Mouse (Mus musculus) myocyte (in vitro differentiated cells): Measurements from ENCODE around the gene Ly6g6f. TPM values are rescaled to one million over a fixed set of nuclear protein-coding genes. Genes with fewer than 3 reads are reported as not detected.
A peak's percentile ranks its signal among the peaks of the same experiment; 100 is the strongest.

ENCODE experiments used
- H3K27me3 ChIP-seq: one replicate; pipeline ENCODE4 v1.6.1; 2011; ENCODE audit not compliant: control insufficient read depth, insufficient read depth, insufficient read length
- H3K36me3 ChIP-seq: one replicate; pipeline ENCODE4 v1.6.1; 2011; ENCODE audit not compliant: control insufficient read depth, insufficient read depth
- H3K4me2 ChIP-seq: one replicate; pipeline ENCODE4 v1.6.1; 2011; ENCODE audit warnings: low read depth, control low read depth
- H3K4me3 ChIP-seq: one replicate; pipeline ENCODE4 v1.5.1; 2011; ENCODE audit warnings: mild to moderate bottlenecking, control low read depth, moderate library complexity
- H3K79me2 ChIP-seq: one replicate; pipeline ENCODE4 v1.6.1; 2011; ENCODE audit not compliant: control insufficient read depth, insufficient read depth
- H3ac ChIP-seq: one replicate; pipeline ENCODE4 v1.6.1; 2011; ENCODE audit not compliant: control insufficient read depth, insufficient read length
- CEBPB ChIP-seq: IDR thresholded peaks from 2 replicates; pipeline ENCODE4 v1.6.1; 2011; ENCODE audit warnings: mild to moderate bottlenecking, moderate library complexity; ENCODE audit not compliant: poor library complexity, insufficient read depth, severe bottlenecking
- E2F4 ChIP-seq: IDR thresholded peaks from one replicate; pipeline ENCODE4 v1.6.1; 2011; ENCODE audit warnings: mild to moderate bottlenecking, control low read depth, moderate library complexity; ENCODE audit not compliant: insufficient read depth
- MAX ChIP-seq: IDR thresholded peaks from one replicate; pipeline ENCODE4 v1.6.1; 2011; ENCODE audit warnings: low read depth, mild to moderate bottlenecking, control low read depth
- MYOD1 ChIP-seq, 3 experiments: IDR thresholded peaks; one replicate each; pipeline ENCODE4 v1.6.1; 2011; ENCODE audit warnings: control low read depth in 2 of 3, low read depth in 2 of 3, mild to moderate bottlenecking in 2 of 3, moderate library complexity in 1 of 3; ENCODE audit not compliant: insufficient read length in 2 of 3, control insufficient read depth in 1 of 3
- MYOG ChIP-seq, 3 experiments: IDR thresholded peaks; one replicate each; pipeline ENCODE4 v1.6.1; 2011; ENCODE audit warnings: control low read depth in 2 of 3, low read depth in 2 of 3, mild to moderate bottlenecking in 2 of 3; ENCODE audit not compliant: insufficient read length in 2 of 3, control insufficient read depth in 1 of 3, insufficient read depth in 1 of 3
- POLR2A ChIP-seq: IDR thresholded peaks from one replicate; pipeline ENCODE4 v1.6.1; 2011; ENCODE audit warnings: low read depth, mild to moderate bottlenecking, control low read depth, moderate library complexity; ENCODE audit not compliant: insufficient read length
- POLR2AphosphoS2 ChIP-seq: IDR thresholded peaks from one replicate; pipeline ENCODE4 v1.6.1; 2011; ENCODE audit warnings: low read depth, control low read depth; ENCODE audit not compliant: insufficient read length
- REST ChIP-seq: IDR thresholded peaks from one replicate; pipeline ENCODE4 v1.6.1; 2011; ENCODE audit warnings: mild to moderate bottlenecking, control low read depth, moderate library complexity; ENCODE audit not compliant: insufficient read depth, insufficient read length
- SRF ChIP-seq: IDR thresholded peaks from one replicate; pipeline ENCODE4 v1.6.1; 2011; ENCODE audit warnings: low read depth; ENCODE audit not compliant: control insufficient read depth, insufficient read length
- TCF12 ChIP-seq: IDR thresholded peaks from one replicate; pipeline ENCODE4 v1.6.1; 2011; ENCODE audit warnings: mild to moderate bottlenecking, control low read depth; ENCODE audit not compliant: poor library complexity, insufficient read depth, severe bottlenecking
- TCF3 ChIP-seq: IDR thresholded peaks from one replicate; pipeline ENCODE4 v1.6.1; 2011; ENCODE audit warnings: low read depth, control low read depth; ENCODE audit not compliant: insufficient read length
- USF1 ChIP-seq: IDR thresholded peaks from one replicate; pipeline ENCODE4 v1.6.1; 2011; ENCODE audit warnings: low read depth, mild to moderate bottlenecking, control low read depth, moderate library complexity
- polyA plus RNA-seq: library from polyadenylated mRNA; unstranded; fragments of >200 nt; fragmentation: generic; extraction: Trizol; gene quantifications from one replicate; pipeline ENCODE4 v1.2.1, GENCODE M21; 2012; ENCODE audit warnings: missing spikeins

The Ly6g6f gene
- polyA plus RNA-seq, 1 experiment, result not detected

DNA sequence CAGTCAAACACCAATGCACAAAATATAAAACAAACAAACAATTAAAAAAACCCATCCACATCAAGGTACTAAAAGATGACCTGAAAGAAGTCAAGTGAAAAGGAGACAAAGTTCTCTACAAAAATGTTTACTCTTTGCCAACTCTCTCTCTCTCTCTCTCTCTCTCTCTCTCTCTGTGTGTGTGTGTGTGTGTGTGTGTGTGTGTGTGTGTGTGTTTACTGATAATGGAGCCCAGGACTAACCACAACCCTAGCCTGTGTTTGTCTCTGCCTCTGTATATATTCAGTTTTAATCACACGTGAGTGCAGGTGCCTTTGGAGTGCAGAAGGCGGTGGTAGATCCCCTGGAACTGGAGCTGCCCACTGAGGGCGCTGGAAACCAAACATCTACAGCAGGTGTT lies 28.3 kb downstream of the Ly6g6f start:
- Histone ChIP-seq H3K4me2 (no peak overlapping the region), H3ac (no peak overlapping the region), H3K4me3 (no peak overlapping the region), H3K27me3 (no peaks in the 10 kb centered on the region), H3K36me3 (peaks cover 47% of the 10 kb centered on the region), H3K79me2 (peaks cover 32% of the 10 kb centered on the region)
- TF ChIP-seq TCF3 (no peak), E2F4 (no peak), MAX (no peak), CEBPB (no peak), SRF (no peak), MYOD1 (IDR thresholded peaks at IDR 0.05; ENCODE audit: control insufficient read depth in 1 of 3, insufficient read length in 2 of 3, low read depth in 2 of 3) (no peak), MYOG (IDR thresholded peaks at IDR 0.05; ENCODE audit: control insufficient read depth in 1 of 3, insufficient read depth in 1 of 3, insufficient read length in 2 of 3, low read depth in 2 of 3) (no peak), USF1 (no peak), TCF12 (no peak), POLR2AphosphoS2 (no peak)

DNA sequence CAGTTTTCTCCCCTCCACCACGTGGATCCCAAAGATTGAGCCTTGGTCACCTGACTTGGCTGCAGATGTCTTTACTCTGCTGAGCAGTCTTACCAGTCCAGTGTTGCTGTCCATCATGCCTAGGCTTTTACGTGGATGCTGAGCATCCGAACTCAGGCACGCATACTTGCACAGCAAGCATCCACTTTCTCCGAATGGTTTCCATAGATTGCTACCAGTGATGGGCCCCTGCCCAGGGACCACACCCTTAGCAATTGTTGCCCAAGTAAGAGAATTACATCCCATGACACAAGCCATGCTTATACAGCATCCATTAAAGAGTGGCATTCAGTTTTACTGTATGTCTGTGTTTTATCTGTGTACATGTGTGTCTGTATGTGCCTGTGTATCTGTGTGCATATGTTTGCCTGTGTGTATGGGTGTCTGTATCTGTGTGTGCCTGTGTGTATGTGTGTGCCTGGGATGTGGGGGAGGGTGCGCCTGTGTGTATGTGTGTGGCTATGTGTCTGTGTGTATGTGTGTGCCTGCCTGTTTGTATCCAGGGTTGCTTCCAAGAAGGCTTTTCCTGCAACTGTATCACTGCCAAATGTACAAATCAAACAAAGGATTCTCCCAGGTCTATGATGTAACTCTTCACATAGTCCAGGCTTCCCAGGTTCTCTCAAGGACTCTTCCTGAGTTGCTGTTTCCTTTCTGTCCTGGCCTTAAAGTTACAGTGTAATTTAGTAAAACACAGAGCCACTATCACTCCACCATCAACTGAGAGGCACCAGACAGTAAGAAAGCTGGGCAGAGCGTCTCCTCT lies 29.5 kb downstream of the Ly6g6f start:
- H3K4me3 ChIP-seq, result no peak overlapping the region
- no peaks in the 10 kb centered on the region for H3K27me3 ChIP-seq
- no peak for TF ChIP-seq TCF3
- TF ChIP-seq POLR2A, result peak; percentile 5
- H3ac ChIP-seq, result no peak overlapping the region
- peaks cover 42% of the 10 kb centered on the region for H3K79me2 ChIP-seq
- H3K4me2 ChIP-seq, result no peak overlapping the region
- H3K36me3 ChIP-seq, result peaks cover 48% of the 10 kb centered on the region

DNA sequence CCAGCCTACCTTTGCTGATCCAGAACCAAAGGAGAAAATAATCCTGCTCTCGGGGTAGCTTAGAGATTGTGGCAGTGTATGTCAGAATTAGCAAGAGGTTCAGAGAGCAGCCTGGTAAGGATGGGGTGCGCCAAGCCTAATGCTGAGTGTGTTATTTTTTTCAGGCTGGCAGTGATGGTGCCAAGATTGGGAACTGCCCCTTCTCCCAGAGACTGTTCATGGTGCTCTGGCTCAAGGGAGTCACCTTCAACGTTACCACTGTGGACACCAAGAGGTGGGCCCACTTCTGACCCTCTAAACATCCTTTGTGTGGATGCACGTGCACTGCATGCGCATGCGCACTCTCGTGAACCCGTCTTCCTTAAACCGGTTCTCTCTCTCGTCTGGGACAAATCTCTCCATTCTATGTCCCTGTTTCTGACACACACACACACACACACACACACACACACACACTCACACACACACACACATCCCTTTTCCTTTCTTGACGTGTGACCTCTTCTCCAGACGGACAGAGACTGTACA lies 33.1 kb downstream of the Ly6g6f start:
- Histone ChIP-seq H3K27me3 (no peaks in the 10 kb centered on the region), H3K36me3 (peaks cover 37% of the 10 kb centered on the region), H3K79me2 (peaks cover 47% of the 10 kb centered on the region), H3K4me3 (peak overlapping the region; percentile 96), H3K4me2 (peak overlapping the region; percentile 86), H3ac (peak overlapping the region; percentile 1)
- TF ChIP-seq MAX (no peak), POLR2A (no peak), TCF3 (no peak), TCF12 (no peak), SRF (no peak), MYOD1 (IDR thresholded peaks at IDR 0.05; ENCODE audit: control insufficient read depth in 1 of 3, insufficient read length in 2 of 3, low read depth in 2 of 3) (no peak), POLR2AphosphoS2 (no peak), E2F4 (no peak), REST (no peak), USF1 (no peak), MYOG (IDR thresholded peaks at IDR 0.05; ENCODE audit: control insufficient read depth in 1 of 3, insufficient read depth in 1 of 3, insufficient read length in 2 of 3, low read depth in 2 of 3) (no peak), CEBPB (no peak)

DNA sequence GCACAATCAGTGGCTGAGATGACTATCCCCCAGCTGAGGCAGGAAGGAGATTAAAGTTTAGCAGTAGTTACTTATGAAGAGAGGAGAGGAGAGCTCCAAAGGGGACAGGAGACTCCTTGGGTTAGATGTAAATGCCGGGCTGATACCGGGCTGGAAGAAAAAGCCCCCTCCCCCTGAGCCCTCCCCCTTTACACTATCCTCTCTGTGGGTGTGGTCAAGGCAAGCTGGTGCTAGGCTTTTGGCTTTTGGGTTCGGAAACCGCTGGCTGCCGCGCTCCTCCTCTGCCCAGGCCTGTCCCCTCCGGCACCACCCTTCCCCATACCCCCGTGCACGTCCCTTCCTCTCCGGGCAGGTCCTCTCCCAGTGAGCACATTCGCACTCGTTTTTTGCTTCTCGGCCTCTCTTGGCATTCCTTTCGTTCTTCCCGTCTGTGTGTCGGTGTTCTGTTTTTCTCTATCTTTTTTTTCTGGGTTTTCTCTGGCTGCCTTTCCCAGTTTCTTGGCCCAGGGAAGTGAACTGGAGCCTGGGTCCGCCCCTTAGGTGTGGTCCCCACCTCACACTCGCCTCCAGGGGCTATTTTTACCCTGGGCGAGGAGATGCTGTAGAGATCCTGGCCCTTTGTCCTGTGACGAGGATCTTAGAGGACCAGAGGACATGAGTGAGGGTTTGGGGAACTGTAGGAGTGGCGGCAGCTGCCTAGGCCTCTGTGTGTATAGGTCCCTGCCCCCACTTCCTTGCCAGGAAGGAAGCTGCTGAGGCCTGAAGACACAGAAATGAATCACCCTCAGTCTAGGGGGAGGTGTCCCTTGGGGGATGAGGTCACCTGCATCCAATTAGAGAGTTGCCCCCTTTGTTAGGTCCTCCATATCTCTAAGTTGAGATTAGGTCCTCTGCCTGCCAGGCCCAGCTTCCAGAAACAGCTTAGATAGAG lies 34.0 kb downstream of the Ly6g6f start:
- peak overlapping the region; percentile 86 for H3K4me2 ChIP-seq
- H3K36me3 ChIP-seq, result peaks cover 37% of the 10 kb centered on the region
- TF ChIP-seq MYOD1 (IDR thresholded peaks at IDR 0.05; ENCODE audit: control insufficient read depth in 1 of 3, insufficient read length in 2 of 3, low read depth in 2 of 3) (peak; percentile 12 to 70 (median 40)), SRF (no peak), REST (no peak), CEBPB (no peak), TCF12 (no peak), MAX (no peak), TCF3 (no peak), MYOG (IDR thresholded peaks at IDR 0.05; ENCODE audit: control insufficient read depth in 1 of 3, insufficient read depth in 1 of 3, insufficient read length in 2 of 3, low read depth in 2 of 3) (peak in 1 of 3 experiments; percentile 60), USF1 (no peak), E2F4 (no peak), POLR2AphosphoS2 (peak; percentile 77), POLR2A (peak; percentile 65)
- peak overlapping the region; percentile 96 for H3K4me3 ChIP-seq
- H3K27me3 ChIP-seq, result no peaks in the 10 kb centered on the region
- H3K79me2 ChIP-seq, result peaks cover 47% of the 10 kb centered on the region
- peak overlapping the region; percentile 1 for H3ac ChIP-seq
